Mouse (Mus musculus): ENCODE results near the gene Prkag3. TPM values are rescaled to one million over a fixed set of nuclear protein-coding genes. Genes with fewer than 3 reads are reported as not detected.

The Prkag3 gene
- polyA plus RNA-seq, 2 experiments: not detected

DNA sequence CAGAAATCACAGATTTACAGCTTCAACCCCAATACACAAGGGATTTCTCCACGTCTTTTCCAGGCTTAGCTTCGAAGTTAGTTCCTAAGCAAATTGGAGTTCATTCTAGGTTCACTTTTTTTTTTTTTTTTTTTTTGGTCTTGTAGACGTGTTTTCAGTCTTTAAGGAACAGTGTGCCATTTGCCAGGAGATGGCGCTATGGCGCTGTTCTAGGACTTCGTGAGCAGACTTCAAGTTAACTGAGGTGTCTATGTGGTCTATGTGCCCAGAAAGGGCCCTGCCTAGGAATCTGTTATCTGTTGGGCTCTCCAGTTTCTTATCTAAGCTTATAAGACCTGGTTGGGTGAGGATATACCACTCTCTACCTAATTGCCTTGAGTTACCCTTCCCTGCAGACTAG lies 14.1 kb upstream of the Prkag3 start:
- Histone ChIP-seq H3K4me3 (ENCODE audit: insufficient read depth in 1 of 2, low read depth in 2 of 2, low read length in 2 of 2) (no peak overlapping the region), H3K36me3 (replicated peaks; ENCODE audit: control insufficient read depth, insufficient read depth, low read depth) (no peaks in the 10 kb centered on the region), H3K9ac (replicated peaks) (no peak overlapping the region), H3K27me3 (ENCODE audit: control insufficient read depth, insufficient read depth, low read length) (no peaks in the 10 kb centered on the region; the same call in 1 of the 2 replicates), H3K4me2 (ENCODE audit: low read depth) (no peak overlapping the region), H3K27ac (no peak overlapping the region), H3K9me3 (ENCODE audit: control insufficient read depth, low read length) (no peaks in the 10 kb centered on the region), H3K4me1 (replicated peaks; ENCODE audit: control insufficient read depth in 2 of 2, insufficient read depth in 2 of 2, low read length in 1 of 2) (no peaks in the 10 kb centered on the region)
- DNase-seq (ENCODE audit: low read depth in 3 of 3, low spot score in 3 of 3): peak; percentile 39 to 47 (median 45)
- peak; percentile 50 for TF ChIP-seq CTCF (IDR thresholded peaks at IDR 0.05; ENCODE audit: low read depth)
- no peak for TF ChIP-seq EP300 (IDR thresholded peaks at IDR 0.05; ENCODE audit: low read depth)
- ATAC-seq (ENCODE audit: insufficient read depth): no peak
- WGBS (ENCODE audit: insufficient replicate concordance): 4% methylated on average over 6 of the region's 6 CpGs

DNA sequence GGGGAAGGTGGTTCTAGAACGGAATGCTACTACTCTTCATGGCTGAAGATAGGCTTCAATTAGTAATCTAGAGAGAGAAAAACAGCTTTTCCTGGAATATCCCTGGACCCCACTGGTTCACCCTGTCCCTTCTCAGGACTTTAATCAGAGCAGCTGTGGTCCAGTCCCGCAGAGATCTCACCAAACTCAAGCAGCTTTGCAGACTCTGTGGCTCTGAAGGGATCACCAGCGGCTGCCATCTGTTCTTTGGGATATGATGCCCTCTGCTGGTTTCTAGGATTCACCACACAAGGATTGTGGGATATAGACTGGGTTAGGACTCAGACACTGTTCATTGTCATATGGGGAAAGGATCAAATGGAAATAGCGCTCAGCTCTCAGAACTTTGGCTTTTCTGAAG lies 10.8 kb upstream of the Prkag3 start:
- peak in 1 of 3 experiments; percentile 16 for DNase-seq (ENCODE audit: low read depth in 3 of 3, low spot score in 3 of 3)
- Histone ChIP-seq H3K36me3 (replicated peaks; ENCODE audit: control insufficient read depth, insufficient read depth, low read depth) (no peaks in the 10 kb centered on the region), H3K4me1 (replicated peaks; ENCODE audit: control insufficient read depth in 2 of 2, insufficient read depth in 2 of 2, low read length in 1 of 2) (no peaks in the 10 kb centered on the region), H3K4me3 (ENCODE audit: insufficient read depth in 1 of 2, low read depth in 2 of 2, low read length in 2 of 2) (no peak overlapping the region), H3K9ac (replicated peaks) (no peak overlapping the region), H3K4me2 (ENCODE audit: low read depth) (no peak overlapping the region), H3K9me3 (ENCODE audit: control insufficient read depth, low read length) (no peaks in the 10 kb centered on the region), H3K27ac (no peak overlapping the region), H3K27me3 (ENCODE audit: control insufficient read depth, insufficient read depth, low read length) (no peaks in the 10 kb centered on the region)
- no peak for ATAC-seq (ENCODE audit: insufficient read depth)
- TF ChIP-seq CTCF (IDR thresholded peaks at IDR 0.05; ENCODE audit: low read depth): peak; percentile 59
- TF ChIP-seq EP300 (IDR thresholded peaks at IDR 0.05; ENCODE audit: low read depth): no peak
- 20% methylated on average over 4 of the region's 4 CpGs for WGBS (ENCODE audit: insufficient replicate concordance)

DNA sequence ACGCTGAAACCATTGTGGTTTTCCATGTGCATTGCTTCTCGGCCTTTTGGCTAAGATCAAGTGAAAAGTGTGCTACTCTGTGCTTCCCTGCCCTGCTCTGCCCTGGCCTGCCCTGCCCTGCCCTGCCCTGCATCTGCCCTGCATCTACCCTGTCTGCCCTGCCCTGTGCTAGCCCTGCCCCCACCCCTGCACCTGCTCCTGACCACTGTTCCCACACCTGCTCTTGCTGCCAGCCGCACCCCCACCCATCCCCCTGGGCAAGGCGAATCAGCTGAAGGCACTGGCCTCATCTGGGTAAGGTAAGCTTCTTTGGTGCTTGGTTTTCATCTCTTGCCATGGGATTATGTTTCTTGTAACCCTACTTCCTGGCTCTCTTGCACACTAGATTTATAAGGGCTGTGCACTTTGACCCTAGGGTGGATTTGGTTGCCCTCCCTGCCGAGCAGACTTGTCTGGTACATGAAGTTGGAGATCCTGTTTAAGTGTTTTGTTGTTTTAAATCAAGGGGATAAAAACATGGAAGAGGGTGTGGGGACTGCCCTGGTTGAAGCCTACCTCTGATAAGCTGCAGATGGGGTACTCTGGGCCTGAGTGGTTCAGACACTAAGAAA lies 5.3 kb upstream of the Prkag3 start:
- Histone ChIP-seq H3K9ac (replicated peaks) (no peak overlapping the region), H3K36me3 (replicated peaks; ENCODE audit: control insufficient read depth, insufficient read depth, low read depth) (no peaks in the 10 kb centered on the region), H3K4me3 (ENCODE audit: insufficient read depth in 1 of 2, low read depth in 2 of 2, low read length in 2 of 2) (no peak overlapping the region), H3K27me3 (ENCODE audit: control insufficient read depth, insufficient read depth, low read length) (no peaks in the 10 kb centered on the region), H3K9me3 (ENCODE audit: control insufficient read depth, low read length) (no peaks in the 10 kb centered on the region), H3K4me1 (replicated peaks; ENCODE audit: control insufficient read depth in 2 of 2, insufficient read depth in 2 of 2, low read length in 1 of 2) (no peaks in the 10 kb centered on the region), H3K27ac (no peak overlapping the region), H3K4me2 (ENCODE audit: low read depth) (no peak overlapping the region)
- DNase-seq (ENCODE audit: low read depth in 3 of 3, low spot score in 3 of 3): no peak
- ATAC-seq (ENCODE audit: insufficient read depth): no peak
- TF ChIP-seq CTCF (IDR thresholded peaks at IDR 0.05; ENCODE audit: low read depth): no peak
- TF ChIP-seq EP300 (IDR thresholded peaks at IDR 0.05; ENCODE audit: low read depth): no peak
- 48% methylated on average over 5 of the region's 5 CpGs for WGBS (ENCODE audit: insufficient replicate concordance)

- 62% methylated on average over 8 of the region's 8 CpGs for WGBS (ENCODE audit: insufficient replicate concordance)
- DNase-seq (ENCODE audit: low read depth in 3 of 3, low spot score in 3 of 3) (no peak), ATAC-seq (ENCODE audit: insufficient read depth) (no peak)
- no peaks in the 10 kb centered on the region for H3K9me3 ChIP-seq (ENCODE audit: control insufficient read depth, low read length)
- no peaks in the 10 kb centered on the region for H3K36me3 ChIP-seq (replicated peaks; ENCODE audit: control insufficient read depth, insufficient read depth, low read depth)
- no peak overlapping the region for H3K4me3 ChIP-seq (ENCODE audit: insufficient read depth in 1 of 2, low read depth in 2 of 2, low read length in 2 of 2)
- H3K9ac ChIP-seq (replicated peaks): no peak overlapping the region
- H3K4me1 ChIP-seq (replicated peaks; ENCODE audit: control insufficient read depth in 2 of 2, insufficient read depth in 2 of 2, low read length in 1 of 2): no peaks in the 10 kb centered on the region
- no peak overlapping the region for H3K4me2 ChIP-seq (ENCODE audit: low read depth)
- no peaks in the 10 kb centered on the region for H3K27me3 ChIP-seq (ENCODE audit: control insufficient read depth, insufficient read depth, low read length)
- H3K27ac ChIP-seq: no peak overlapping the region
- no peak for TF ChIP-seq CTCF (IDR thresholded peaks at IDR 0.05; ENCODE audit: low read depth)
- TF ChIP-seq EP300 (IDR thresholded peaks at IDR 0.05; ENCODE audit: low read depth): no peak
These were observed 4.4 kb upstream of the Prkag3 start for GRCm38 (mm10) chr1:74753266-74753974.

GRCm38 (mm10) chr1:74752833-74753232 lies 3.8 kb upstream of the Prkag3 start:
- DNase-seq (ENCODE audit: low read depth in 3 of 3, low spot score in 3 of 3) (no peak), ATAC-seq (ENCODE audit: insufficient read depth) (no peak)
- Histone ChIP-seq H3K9me3 (ENCODE audit: control insufficient read depth, low read length) (no peaks in the 10 kb centered on the region), H3K27ac (no peak overlapping the region), H3K4me2 (ENCODE audit: low read depth) (no peak overlapping the region), H3K4me3 (ENCODE audit: insufficient read depth in 1 of 2, low read depth in 2 of 2, low read length in 2 of 2) (no peak overlapping the region), H3K9ac (replicated peaks) (no peak overlapping the region), H3K4me1 (replicated peaks; ENCODE audit: control insufficient read depth in 2 of 2, insufficient read depth in 2 of 2, low read length in 1 of 2) (no peaks in the 10 kb centered on the region), H3K27me3 (ENCODE audit: control insufficient read depth, insufficient read depth, low read length) (no peaks in the 10 kb centered on the region; the same call in 1 of the 2 replicates), H3K36me3 (replicated peaks; ENCODE audit: control insufficient read depth, insufficient read depth, low read depth) (no peaks in the 10 kb centered on the region)
- WGBS (ENCODE audit: insufficient replicate concordance): 74% methylated on average over 3 of the region's 3 CpGs
- TF ChIP-seq EP300 (IDR thresholded peaks at IDR 0.05; ENCODE audit: low read depth) (no peak), CTCF (IDR thresholded peaks at IDR 0.05; ENCODE audit: low read depth) (no peak)
